Mouse (Mus musculus) layer of hippocampus, adult 11-12 months (tissue): ENCODE data around the gene Tnik.

Source experiments
- DNase-seq: peaks from one replicate; pipeline ENCODE4 v3.0.0; 2022; ENCODE audit warnings: low spot score

The Tnik gene

GRCm38 (mm10) chr3:28263002-28263947 is at the start of gene Tnik:
Tnik (plus strand) TSS chr3:28263214.
- DNase-seq = peak; percentile 90

- DNase-seq = no peak
These were observed 48.1 kb upstream of the Tnik start for GRCm38 (mm10) chr3:28214886-28215311.

- no peak for DNase-seq
These were observed 46.0 kb upstream of the Tnik start for GRCm38 (mm10) chr3:28217001-28217400.

- no peak for DNase-seq
These were observed 43.5 kb upstream of the Tnik start for GRCm38 (mm10) chr3:28219533-28219932.

- DNase-seq = no peak
These were observed 43.0 kb upstream of the Tnik start for GRCm38 (mm10) chr3:28219964-28220363.

- DNase-seq = no peak
These were observed 38.3 kb upstream of the Tnik start for GRCm38 (mm10) chr3:28224437-28225356.

GRCm38 (mm10) chr3:28225357-28225905 is 37.6 kb upstream of the Tnik start:
- peak; percentile 15 for DNase-seq

- no peak for DNase-seq
These were observed 36.8 kb upstream of the Tnik start for GRCm38 (mm10) chr3:28226181-28226580.

- DNase-seq = no peak
These were observed 34.1 kb upstream of the Tnik start for GRCm38 (mm10) chr3:28228930-28229329.

GRCm38 (mm10) chr3:28229503-28229902 is 33.5 kb upstream of the Tnik start:
- DNase-seq = no peak

GRCm38 (mm10) chr3:28232885-28233284 is 30.1 kb upstream of the Tnik start:
- DNase-seq = no peak

- DNase-seq = no peak
These were observed 28.8 kb upstream of the Tnik start for GRCm38 (mm10) chr3:28234179-28234578.

- DNase-seq = no peak
These were observed 26.3 kb upstream of the Tnik start for GRCm38 (mm10) chr3:28236689-28237088.

- DNase-seq = no peak
These were observed 24.9 kb upstream of the Tnik start for GRCm38 (mm10) chr3:28238136-28238535.

GRCm38 (mm10) chr3:28242561-28242960 is 20.5 kb upstream of the Tnik start:
- DNase-seq = peak; percentile 21

GRCm38 (mm10) chr3:28244244-28244890 is 18.6 kb upstream of the Tnik start:
- no peak for DNase-seq

GRCm38 (mm10) chr3:28248255-28248957 is 14.6 kb upstream of the Tnik start:
- DNase-seq = no peak

- no peak for DNase-seq
These were observed 7.3 kb upstream of the Tnik start for GRCm38 (mm10) chr3:28255711-28256110.

GRCm38 (mm10) chr3:28262371-28263001 is 528 bp upstream of the Tnik start:
- peak; percentile 63 for DNase-seq

GRCm38 (mm10) chr3:28263948-28264840 is 1.2 kb downstream of the Tnik start:
- peak; percentile 45 for DNase-seq
